Mouse (Mus musculus): Measurements from ENCODE around the gene Rhox3a2. TPM values are rescaled to one million over a fixed set of nuclear protein-coding genes. Genes with fewer than 3 reads are reported as not detected.
"Not testable (repeated sequence)": the region's sequence is repeated elsewhere in the genome, so short reads cannot be mapped to it uniquely, and the experiment has no call there.

Gene Rhox3a2
- not detected in 2 replicates for polyA plus RNA-seq (2012; rRNA removed)

- DNase-seq (ENCODE audit: low read depth), result not testable (repeated sequence)
Measured at GRCm38 (mm10) chrX:37379728-37380127, at the start of gene Rhox3a2. TSS of gene Rhox3a2 (plus strand) at chrX:37380028.

DNA sequence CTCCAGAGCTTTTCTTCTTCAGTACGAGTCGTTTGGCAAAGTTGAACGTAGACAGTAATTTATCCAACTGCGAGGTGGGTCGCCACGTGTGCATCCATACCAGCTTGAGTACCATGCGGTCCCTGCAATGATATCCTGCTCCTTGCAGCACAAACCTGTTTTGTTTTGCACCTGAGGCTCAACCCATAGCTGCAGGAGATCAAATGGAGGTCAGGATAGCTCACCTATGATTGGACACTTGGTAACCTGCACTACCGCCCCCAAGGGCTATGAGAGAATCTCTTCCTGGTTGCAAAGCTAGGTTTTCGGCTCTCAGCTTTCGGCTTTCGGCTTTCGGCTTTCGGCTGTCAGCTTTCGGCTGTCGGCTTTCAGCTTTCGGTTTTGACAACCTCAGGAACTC, 10.7 kb downstream of the Rhox3a2 start, which contains the start of gene Rhox4a2:
TSS of gene Rhox4a2 (plus strand) at position 301 of the 400 bp plus-strand sequence.
- not testable (repeated sequence) for DNase-seq (ENCODE audit: low read depth)

- DNase-seq (ENCODE audit: low read depth), result not testable (repeated sequence)
Measured at GRCm38 (mm10) chrX:37411767-37412166, 31.9 kb downstream of the Rhox3a2 start, which contains the start of gene Rhox2b. TSS of gene Rhox2b (plus strand) at chrX:37412067.

DNA sequence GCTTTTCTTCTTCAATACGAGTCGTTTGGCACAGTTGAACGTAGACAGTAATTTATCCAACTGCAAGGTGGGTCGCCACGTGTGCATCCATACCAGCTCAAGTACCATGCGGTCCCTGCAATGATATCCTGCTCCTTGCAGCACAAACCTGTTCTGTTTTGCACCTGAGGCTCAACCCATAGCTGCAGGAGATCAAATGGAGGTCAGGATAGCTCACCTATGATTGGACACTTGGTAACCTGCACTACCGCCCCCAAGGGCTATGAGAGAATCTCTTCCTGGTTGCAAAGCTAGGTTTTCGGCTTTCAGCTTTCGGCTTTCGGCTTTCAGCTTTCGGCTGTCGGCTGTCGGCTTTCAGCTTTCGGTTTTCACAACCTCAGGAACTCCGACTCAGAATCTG, 52.4 kb downstream of the Rhox3a2 start, which contains the start of gene Rhox4b:
TSS of gene Rhox4b (plus strand) at position 301 of the 400 bp plus-strand sequence.
- DNase-seq (ENCODE audit: low read depth), result not testable (repeated sequence)

Other genes starting within 250 kb of the Rhox3a2 start
- 0.14 and 0.46 TPM in 2 replicates for gene Akap14, start 211.2 kb upstream of the Rhox3a2 start, polyA plus RNA-seq (2012; rRNA removed)
- gene Ndufa1, start 188.9 kb upstream of the Rhox3a2 start, polyA plus RNA-seq (2012; rRNA removed), result 363 and 455 TPM in 2 replicates
- 8.3 and 10.6 TPM in 2 replicates for gene Rnf113a1, start 188.8 kb upstream of the Rhox3a2 start, polyA plus RNA-seq (2012; rRNA removed)
- gene Gm9, start 169.0 kb upstream of the Rhox3a2 start, polyA plus RNA-seq (2012; rRNA removed), result not detected in 2 replicates
- gene Rhox1, start 157.8 kb upstream of the Rhox3a2 start, polyA plus RNA-seq (2012; rRNA removed), result not detected in 2 replicates
- not detected in 2 replicates for gene Rhox2a, start 135.1 kb upstream of the Rhox3a2 start, polyA plus RNA-seq (2012; rRNA removed)
- gene Rhox3a, start 130.1 kb upstream of the Rhox3a2 start, polyA plus RNA-seq (2012; rRNA removed), result not detected in 2 replicates
- gene Rhox4a, start 114.7 kb upstream of the Rhox3a2 start, polyA plus RNA-seq (2012; rRNA removed), result not detected in 2 replicates
- 0.10 and 0.30 TPM in 2 replicates for gene Rhox4a2, start 10.8 kb downstream of the Rhox3a2 start, polyA plus RNA-seq (2012; rRNA removed)
- gene Rhox2b, start 32.0 kb downstream of the Rhox3a2 start, polyA plus RNA-seq (2012; rRNA removed), result not detected in 2 replicates
- 0.14 TPM in 1 of 2 replicates, not detected in the other for gene Rhox4b, start 52.5 kb downstream of the Rhox3a2 start, polyA plus RNA-seq (2012; rRNA removed)
- not detected in 2 replicates for gene Rhox2c, start 73.7 kb downstream of the Rhox3a2 start, polyA plus RNA-seq (2012; rRNA removed)
- not detected in 2 replicates for gene Rhox3c, start 78.6 kb downstream of the Rhox3a2 start, polyA plus RNA-seq (2012; rRNA removed)
- gene Rhox4c, start 100.3 kb downstream of the Rhox3a2 start, polyA plus RNA-seq (2012; rRNA removed), result not detected in 2 replicates
- not detected in 2 replicates for gene Rhox2d, start 113.4 kb downstream of the Rhox3a2 start, polyA plus RNA-seq (2012; rRNA removed)
- gene Rhox4d, start 134.3 kb downstream of the Rhox3a2 start, polyA plus RNA-seq (2012; rRNA removed), result not detected in 2 replicates
- gene Rhox2e, start 150.4 kb downstream of the Rhox3a2 start, polyA plus RNA-seq (2012; rRNA removed), result not detected in 2 replicates
- gene Rhox3e, start 162.0 kb downstream of the Rhox3a2 start, polyA plus RNA-seq (2012; rRNA removed), result not detected in 2 replicates
- gene Rhox4e, start 177.4 kb downstream of the Rhox3a2 start, polyA plus RNA-seq (2012; rRNA removed), result not detected in 2 replicates
- gene Rhox2f, start 191.4 kb downstream of the Rhox3a2 start, polyA plus RNA-seq (2012; rRNA removed), result not detected in 2 replicates
- gene Rhox3f, start 201.0 kb downstream of the Rhox3a2 start, polyA plus RNA-seq (2012; rRNA removed), result not detected in 2 replicates
- not detected in 2 replicates for gene Rhox4f, start 227.7 kb downstream of the Rhox3a2 start, polyA plus RNA-seq (2012; rRNA removed)
- gene Rhox3g, start 248.6 kb downstream of the Rhox3a2 start, polyA plus RNA-seq (2012; rRNA removed), result not detected in 2 replicates

Data from brain, embryonic 14.5 days (tissue).